Mouse (Mus musculus): Measurements from ENCODE around the gene Pacrg. TPM values are rescaled to one million over a fixed set of nuclear protein-coding genes. Genes with fewer than 3 reads are reported as not detected.
A peak's percentile ranks its signal among the peaks of the same experiment; 100 is the strongest.

Pacrg gene
- total RNA-seq, 4 experiments from 2014 or later, result 2.2 to 6.4 (median 4.8) TPM

- DNase-seq, result no peak
These were observed 102.1 kb downstream of the Pacrg start for GRCm38 (mm10) chr17:10737966-10738365.

- no peak for DNase-seq
These were observed 105.4 kb downstream of the Pacrg start for GRCm38 (mm10) chr17:10734733-10735132.

GRCm38 (mm10) chr17:10732303-10733048, 107.6 kb downstream of the Pacrg start:
- DNase-seq, result no peak

GRCm38 (mm10) chr17:10724853-10725252, 115.3 kb downstream of the Pacrg start:
- no peak for DNase-seq

GRCm38 (mm10) chr17:10721562-10721961, 118.5 kb downstream of the Pacrg start:
- no peak for DNase-seq

- no peak for DNase-seq
These were observed 123.0 kb downstream of the Pacrg start for GRCm38 (mm10) chr17:10717148-10717547.

GRCm38 (mm10) chr17:10702781-10703180, 137.3 kb downstream of the Pacrg start:
- peak; percentile 79 for DNase-seq

- DNase-seq, result peak; percentile 54
These were observed 142.1 kb downstream of the Pacrg start for GRCm38 (mm10) chr17:10698041-10698440.

GRCm38 (mm10) chr17:10695421-10695820, 144.7 kb downstream of the Pacrg start:
- DNase-seq, result no peak

GRCm38 (mm10) chr17:10677098-10677497, 163.0 kb downstream of the Pacrg start:
- DNase-seq, result no peak

GRCm38 (mm10) chr17:10675536-10675935, 164.6 kb downstream of the Pacrg start:
- DNase-seq, result no peak

- DNase-seq, result no peak
These were observed 165.1 kb downstream of the Pacrg start for GRCm38 (mm10) chr17:10675048-10675447.

- DNase-seq, result no peak
These were observed 178.8 kb downstream of the Pacrg start for GRCm38 (mm10) chr17:10661294-10661693.

- DNase-seq, result no peak
These were observed 196.5 kb downstream of the Pacrg start for GRCm38 (mm10) chr17:10643604-10644003.

GRCm38 (mm10) chr17:10639816-10640215, 200.3 kb downstream of the Pacrg start:
- DNase-seq, result no peak

- no peak for DNase-seq
These were observed 204.1 kb downstream of the Pacrg start for GRCm38 (mm10) chr17:10635955-10636470.

GRCm38 (mm10) chr17:10635470-10635869, 204.6 kb downstream of the Pacrg start:
- DNase-seq, result no peak

GRCm38 (mm10) chr17:10635046-10635445, 205.1 kb downstream of the Pacrg start:
- no peak for DNase-seq

GRCm38 (mm10) chr17:10633769-10634168, 206.3 kb downstream of the Pacrg start:
- no peak for DNase-seq

- DNase-seq, result no peak
These were observed 211.9 kb downstream of the Pacrg start for GRCm38 (mm10) chr17:10628240-10628639.

GRCm38 (mm10) chr17:10627476-10627875, 212.6 kb downstream of the Pacrg start:
- DNase-seq, result no peak

GRCm38 (mm10) chr17:10626299-10627095, 213.6 kb downstream of the Pacrg start:
- no peak for DNase-seq

- DNase-seq, result no peak
These were observed 215.2 kb downstream of the Pacrg start for GRCm38 (mm10) chr17:10624699-10625424.

All from adrenal gland, adult 8-10 months (tissue).